8 mouse cellular contexts compared by ENCODE assay signal in genomic region chr17:13867475-13867874, GRCm38 (mm10).
DNase-seq lines count a peak whose midpoint lies in the region; ATAC-seq and TF ChIP-seq lines count a peak whose summit lies in the region.

No protein-coding gene starts in this region.

- no peak for TF ChIP-seq CTCF in Patski (IDR thresholded peaks at IDR 0.05)
- no peak for TF ChIP-seq CTCF in bone marrow macrophage, adult 2 months (IDR thresholded peaks at IDR 0.05; ENCODE audit: low read depth, low read length)
- no peak for TF ChIP-seq CTCF in lung, adult 2 months (IDR thresholded peaks at IDR 0.05; ENCODE audit: insufficient read depth, low read length)

- ATAC-seq in Patski: peak; percentile 94
- no peak for ATAC-seq in hindbrain, embryonic 16.5 days
- ATAC-seq in erythroblast, adult 5-6 weeks (replicated peaks; ENCODE audit: low FRiP score, poor library complexity, severe bottlenecking): no peak

- 31% methylated on average over 6 of the region's 6 CpGs for WGBS in lung, adult 2 months
- 50% methylated on average over 6 of the region's 6 CpGs for WGBS in hindbrain, embryonic 16.5 days

- H3K27ac ChIP-seq in bone marrow macrophage, adult 2 months (ENCODE audit: insufficient read depth, low read depth, low read length): peak overlapping the region; percentile 93
- H3K27ac ChIP-seq in hindbrain, embryonic 16.5 days (ENCODE audit: low read depth, low read length): no peak overlapping the region

- peaks cover 6% of the 10 kb centered on the region; the same call in 1 of the 2 replicates for H3K36me3 ChIP-seq in hindbrain, embryonic 16.5 days (ENCODE audit: control insufficient read depth, insufficient read depth, low read length)

- in situ Hi-C loops in Patski (cut with MboI; ENCODE audit: low pct_unique_long_range_greater_than_20kb): no loop called here

- peaks cover 23% of the 10 kb centered on the region for H3K4me1 ChIP-seq in bone marrow macrophage, adult 2 months (ENCODE audit: control insufficient read depth, insufficient read depth, low read length)
- peaks cover 12% of the 10 kb centered on the region for H3K4me1 ChIP-seq in lung, adult 2 months (ENCODE audit: control insufficient read depth, insufficient read depth, low read length)
- no peaks in the 10 kb centered on the region for H3K4me1 ChIP-seq in hindbrain, embryonic 16.5 days (ENCODE audit: control insufficient read depth, insufficient read depth, low read depth, low read length)

- POLR2A ChIA-PET in Patski (lab: Charles Lee): interaction anchor here (0.9 to 1.4 kb wide), 2 partner anchors 10 to 45 kb away, joined by 4 to 5 read pairs; no protein-coding TSS in a partner anchor

- peak; percentile 31 for DNase-seq in Patski (ENCODE audit: low read depth, low spot score)
- peak; percentile 64 for DNase-seq in kidney, adult 11 months
- DNase-seq in lung, adult 2 months: peak; percentile 66
- DNase-seq in cerebellum, adult 11-12 months: no peak
- no peak for DNase-seq in spleen, adult 12 weeks (ENCODE audit: low spot score)

- peak overlapping the region; percentile 44 for H3K4me3 ChIP-seq in bone marrow macrophage, adult 2 months (ENCODE audit: insufficient read depth, low read length)
- H3K4me3 ChIP-seq in lung, adult 2 months (replicated peaks; ENCODE audit: extremely low read depth, low read depth, low read length): peak overlapping the region; percentile 45
- H3K4me3 ChIP-seq in hindbrain, embryonic 16.5 days (ENCODE audit: low read length): no peak overlapping the region

- no peak for TF ChIP-seq POLR2A in bone marrow macrophage, adult 2 months (IDR thresholded peaks at IDR 0.05; ENCODE audit: borderline replicate concordance, low read depth, low read length)
- TF ChIP-seq POLR2A in lung, adult 2 months (IDR thresholded peaks at IDR 0.05; ENCODE audit: borderline replicate concordance, extremely low read depth, low read depth, low read length): peak; percentile 59; the same call in 1 of the 2 replicates

- H3K27me3 ChIP-seq in Patski: no peaks in the 10 kb centered on the region
- H3K27me3 ChIP-seq in hindbrain, embryonic 16.5 days (replicated peaks; ENCODE audit: control insufficient read depth, insufficient read depth, low read length): no peaks in the 10 kb centered on the region

- no peaks in the 10 kb centered on the region for H3K9me3 ChIP-seq in hindbrain, embryonic 16.5 days (ENCODE audit: control insufficient read depth, low read length)

- CTCF ChIA-PET in Patski (lab: Charles Lee): interaction anchor here (1.3 kb wide), 1 partner anchor 13 kb away, joined by 4 read pairs; no protein-coding TSS in a partner anchor

- no peak overlapping the region for H3K9ac ChIP-seq in hindbrain, embryonic 16.5 days (ENCODE audit: low read depth, low read length)

- no peak overlapping the region for H3K4me2 ChIP-seq in hindbrain, embryonic 16.5 days (ENCODE audit: low read length)

Comparison
In these comparisons a context has a peak if more than half of its experiments do, and no peak if none do; other contexts are left out.
1. DNase-seq: peak in Patski (single experiment), kidney, adult 11 months (single experiment) and lung, adult 2 months (single experiment); none in cerebellum, adult 11-12 months (single experiment) and spleen, adult 12 weeks (single experiment).